Mouse (Mus musculus) T-helper 2 cell (primary cell): ENCODE results near the gene Abi2.
"Not testable (repeated sequence)": the region's sequence is repeated elsewhere in the genome, so short reads cannot be mapped to it uniquely, and the experiment has no call there.

Source experiments
- in situ Hi-C: fragments of 300-600 bp; cut with MboI, MseI; formaldehyde crosslinking; loops from one replicate; pipeline ENCODE4 v1.15.1; 2025; ENCODE audit warnings: high pct_unique_total_duplicates

Gene Abi2

GRCm38 (mm10) chr1:60409168-60409828 lies at the start of gene Abi2:
Abi2 (plus strand) TSS chr1:60409619.
- in situ Hi-C loops: no loop called here

- in situ Hi-C loops: no loop called here
Measured at GRCm38 (mm10) chr1:60361626-60362025, 47.8 kb upstream of the Abi2 start.

- in situ Hi-C loops: loop anchor here (10.0 kb wide), 1 partner anchor 1062 kb away; no protein-coding TSS in a partner anchor
Measured at GRCm38 (mm10) chr1:60376556-60376955, 32.9 kb upstream of the Abi2 start.

GRCm38 (mm10) chr1:60381910-60382309 lies 27.5 kb upstream of the Abi2 start:
- in situ Hi-C loops: no loop called here

- in situ Hi-C loops: no loop called here
Measured at GRCm38 (mm10) chr1:60404848-60405247, 4.6 kb upstream of the Abi2 start.

- in situ Hi-C loops: no loop called here
Measured at GRCm38 (mm10) chr1:60408501-60409167, 785 bp upstream of the Abi2 start.

- in situ Hi-C loops: no loop called here
Measured at GRCm38 (mm10) chr1:60409928-60410817, 754 bp downstream of the Abi2 start.

- in situ Hi-C loops: no loop called here
Measured at GRCm38 (mm10) chr1:60416724-60417123, 7.3 kb downstream of the Abi2 start.

GRCm38 (mm10) chr1:60423882-60424281 lies 14.5 kb downstream of the Abi2 start:
- in situ Hi-C loops: no loop called here

GRCm38 (mm10) chr1:60428341-60428740 lies 18.9 kb downstream of the Abi2 start:
- in situ Hi-C loops: no loop called here

- in situ Hi-C loops: no loop called here
Measured at GRCm38 (mm10) chr1:60428932-60429331, 19.5 kb downstream of the Abi2 start.

- in situ Hi-C loops: no loop called here
Measured at GRCm38 (mm10) chr1:60431531-60431930, 22.1 kb downstream of the Abi2 start.

GRCm38 (mm10) chr1:60432497-60432896 lies 23.1 kb downstream of the Abi2 start:
- in situ Hi-C loops: no loop called here

- in situ Hi-C loops: not testable (repeated sequence)
Measured at GRCm38 (mm10) chr1:60441438-60441837, 32.0 kb downstream of the Abi2 start.

GRCm38 (mm10) chr1:60447067-60447466 lies 37.6 kb downstream of the Abi2 start:
- in situ Hi-C loops: no loop called here

- in situ Hi-C loops: no loop called here
Measured at GRCm38 (mm10) chr1:60449896-60450295, 40.5 kb downstream of the Abi2 start.

GRCm38 (mm10) chr1:60460623-60461022 lies 51.2 kb downstream of the Abi2 start:
- in situ Hi-C loops: no loop called here

- in situ Hi-C loops: no loop called here
Measured at GRCm38 (mm10) chr1:60469491-60469890, 60.1 kb downstream of the Abi2 start.

GRCm38 (mm10) chr1:60470541-60470940 lies 61.1 kb downstream of the Abi2 start:
- in situ Hi-C loops: no loop called here

- in situ Hi-C loops: no loop called here
Measured at GRCm38 (mm10) chr1:60481561-60481960, 72.1 kb downstream of the Abi2 start.

GRCm38 (mm10) chr1:60482881-60483280 lies 73.5 kb downstream of the Abi2 start:
- in situ Hi-C loops: no loop called here

GRCm38 (mm10) chr1:60485649-60486048 lies 76.2 kb downstream of the Abi2 start:
- in situ Hi-C loops: no loop called here
